Mouse (Mus musculus) testis, adult 2 months (tissue): Measurements from ENCODE around the gene Phactr1.

Experiments
- CTCF ChIP-seq: fragments of 200-500 bp; IDR thresholded peaks from 2 replicates; pipeline ENCODE4 v1.5.1; 2012; ENCODE audit warnings: low read depth, mild to moderate bottlenecking, inconsistent platforms, low read length, moderate library complexity; ENCODE audit not compliant: control insufficient read depth, insufficient read depth, insufficient replicate concordance
- POLR2A ChIP-seq: fragments of 200-500 bp; IDR thresholded peaks from 2 replicates; pipeline ENCODE4 v1.6.1; 2012; ENCODE audit warnings: low read depth, mild to moderate bottlenecking, inconsistent platforms, low read length, moderate library complexity; ENCODE audit not compliant: control insufficient read depth

DNA sequence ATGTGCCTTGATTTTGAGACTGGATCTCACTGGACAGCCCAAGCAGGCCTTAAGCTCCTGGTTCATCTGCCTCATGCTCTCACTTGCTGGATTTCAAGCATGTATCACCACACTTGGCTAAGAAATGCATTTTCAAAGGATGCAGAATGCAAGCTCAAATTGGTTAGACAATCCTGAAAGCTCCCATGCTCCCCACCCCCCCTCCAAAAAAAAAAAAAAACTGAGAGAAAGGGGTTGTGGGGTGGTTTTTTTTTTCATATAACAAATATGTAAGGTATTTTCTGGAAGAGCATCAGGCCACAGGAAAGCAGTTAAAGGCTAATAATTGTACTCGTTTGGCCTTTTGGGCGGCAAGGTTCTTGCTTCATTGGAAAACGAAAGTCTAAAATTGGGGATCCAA is 432.7 kb downstream of the Phactr1 start:
- TF ChIP-seq CTCF (no peak), POLR2A (no peak)
